Mouse (Mus musculus) ES-E14 (cell line): ENCODE measurements around the gene Reg4. TPM values are rescaled to one million over a fixed set of nuclear protein-coding genes. Genes with fewer than 3 reads are reported as not detected.

Experiments used
- DNase-seq: peaks from one replicate; pipeline ENCODE4 v3.0.0-alpha.2; 2013; ENCODE audit warnings: low read depth, low spot score
- H3K27ac ChIP-seq: 2 replicates; pipeline ENCODE4 v1.5.1; 2012; ENCODE audit warnings: low read depth, mild to moderate bottlenecking, low read length, moderate library complexity, mixed read lengths; ENCODE audit not compliant: poor library complexity, insufficient read depth, severe bottlenecking
- H3K36me3 ChIP-seq: 2 replicates; pipeline ENCODE4 v1.6.1; 2012; ENCODE audit warnings: mild to moderate bottlenecking, low read length, moderate library complexity, mixed read lengths; ENCODE audit not compliant: control insufficient read depth, poor library complexity, insufficient read depth, severe bottlenecking
- H3K4me1 ChIP-seq, 2 experiments: fragments of 150-350 bp in 1 of 2; sonication (generic) in 1 of 2; 2 replicates each; pipeline ENCODE4 v1.6.1; 2012; ENCODE audit warnings: low read length in 2 of 2, mild to moderate bottlenecking in 1 of 2, mixed read lengths in 1 of 2; ENCODE audit not compliant: control insufficient read depth in 2 of 2, insufficient read depth in 2 of 2, poor library complexity in 1 of 2
- H3K4me3 ChIP-seq, 2 experiments: fragments of 150-350 bp in 1 of 2; sonication (generic) in 1 of 2; 2 replicates each; pipeline ENCODE4 v1.5.1; 2012; ENCODE audit warnings: low read length in 2 of 2, low read depth in 1 of 2, mild to moderate bottlenecking in 1 of 2, mixed read lengths in 1 of 2; ENCODE audit not compliant: insufficient read depth in 1 of 2, poor library complexity in 1 of 2, severe bottlenecking in 1 of 2
- H3K9ac ChIP-seq: 2 replicates; pipeline ENCODE4 v1.6.1; 2012; ENCODE audit warnings: low read depth, mild to moderate bottlenecking, low read length, mixed read lengths; ENCODE audit not compliant: poor library complexity, insufficient read depth, severe bottlenecking
- H3K9me3 ChIP-seq: fragments of 150-350 bp; sonication (generic); 2 replicates; pipeline ENCODE4 v1.6.1; 2012; ENCODE audit warnings: low read depth, mild to moderate bottlenecking, low read length; ENCODE audit not compliant: control insufficient read depth, insufficient read depth
- CHD2 ChIP-seq: IDR thresholded peaks from 2 replicates; pipeline ENCODE4 v1.6.1; 2014; ENCODE audit warnings: mild to moderate bottlenecking, low read depth, low read length, inconsistent platforms
- HCFC1 ChIP-seq: IDR thresholded peaks from 2 replicates; pipeline ENCODE4 v1.6.1; 2012; ENCODE audit warnings: low read length, inconsistent platforms, borderline replicate concordance; ENCODE audit not compliant: insufficient read depth
- MAFK ChIP-seq: IDR thresholded peaks from 2 replicates; pipeline ENCODE4 v1.6.1; 2014; ENCODE audit warnings: mild to moderate bottlenecking, low read depth, low read length, inconsistent platforms; ENCODE audit not compliant: insufficient read depth
- ZC3H11A ChIP-seq: IDR thresholded peaks from 2 replicates; pipeline ENCODE4 v1.6.1; 2012; ENCODE audit warnings: low read depth, mild to moderate bottlenecking, inconsistent platforms, low read length, borderline replicate concordance
- ZNF384 ChIP-seq: IDR thresholded peaks from 2 replicates; pipeline ENCODE4 v1.6.1; 2012; ENCODE audit warnings: low read depth, low read length, inconsistent platforms
- in situ Hi-C, 2 experiments: fragments of 600-800 bp; cut with MboI; formaldehyde crosslinking; loops; one replicate each; pipeline ENCODE4 v1.15.1; 2025; ENCODE audit warnings: low sequenced_read_pairs in 2 of 2, inconsistent platforms in 1 of 2; ENCODE audit not compliant: unreplicated experiment in 2 of 2
- total RNA-seq: library from RNA; depleted of rRNA; stranded (reverse); fragments of 300-350 nt; gene quantifications from 2 replicates; pipeline ENCODE4 v1.2.3, GENCODE M21; 2012

Reg4 gene
- total RNA-seq, 1 experiment = not detected

DNA sequence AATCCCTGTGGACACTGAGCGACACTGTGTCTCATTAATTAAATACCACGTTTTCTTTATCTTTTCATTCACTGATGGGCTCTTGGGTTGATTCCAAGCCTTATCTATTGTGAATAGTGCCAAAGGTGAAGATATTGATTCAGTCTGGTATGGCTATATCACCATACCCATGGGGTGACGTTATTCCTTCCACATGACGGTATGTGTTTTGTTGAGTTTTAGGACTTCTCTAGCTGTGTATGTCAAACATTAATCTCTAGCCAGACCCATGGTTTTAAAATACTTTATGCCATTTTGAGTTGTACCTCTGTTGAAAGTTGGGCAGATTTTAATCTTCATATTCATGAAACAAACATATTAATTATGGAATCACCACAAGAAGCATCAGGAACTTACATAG, 12.8 kb upstream of the Reg4 start:
- Histone ChIP-seq H3K9me3 (no peaks in the 10 kb centered on the region), H3K27ac (no peak overlapping the region), H3K9ac (no peak overlapping the region), H3K36me3 (no peaks in the 10 kb centered on the region), H3K4me3 (no peak overlapping the region), H3K4me1 (no peaks in the 10 kb centered on the region)
- no peak for DNase-seq
- in situ Hi-C loops = no loop called here
- TF ChIP-seq HCFC1 (no peak), ZC3H11A (no peak), MAFK (no peak), ZNF384 (no peak), CHD2 (no peak)

DNA sequence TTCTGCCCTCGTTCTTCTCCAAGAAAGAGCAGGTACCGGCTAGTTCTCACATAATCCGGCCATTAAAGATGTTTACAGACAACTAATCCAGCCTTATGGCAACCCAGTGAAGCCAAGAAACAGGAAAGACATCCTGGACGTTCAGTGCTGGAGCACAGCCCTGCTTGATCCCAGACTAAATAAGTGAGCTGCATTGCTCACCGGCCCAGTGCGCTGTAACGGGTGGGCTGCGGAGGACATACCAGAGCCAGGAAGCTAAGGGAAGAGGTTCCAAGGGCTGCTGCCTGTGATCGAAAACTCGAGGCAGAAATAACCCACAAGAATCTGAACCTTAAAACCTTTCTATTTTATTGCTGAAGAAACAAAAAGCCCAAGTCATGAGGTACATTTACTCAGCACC, 11.1 kb upstream of the Reg4 start:
- in situ Hi-C loops = no loop called here
- Histone ChIP-seq H3K4me1 (no peaks in the 10 kb centered on the region), H3K27ac (no peak overlapping the region), H3K9me3 (no peaks in the 10 kb centered on the region), H3K4me3 (no peak overlapping the region), H3K36me3 (no peaks in the 10 kb centered on the region), H3K9ac (no peak overlapping the region)
- DNase-seq = no peak
- TF ChIP-seq MAFK = no peak

DNA sequence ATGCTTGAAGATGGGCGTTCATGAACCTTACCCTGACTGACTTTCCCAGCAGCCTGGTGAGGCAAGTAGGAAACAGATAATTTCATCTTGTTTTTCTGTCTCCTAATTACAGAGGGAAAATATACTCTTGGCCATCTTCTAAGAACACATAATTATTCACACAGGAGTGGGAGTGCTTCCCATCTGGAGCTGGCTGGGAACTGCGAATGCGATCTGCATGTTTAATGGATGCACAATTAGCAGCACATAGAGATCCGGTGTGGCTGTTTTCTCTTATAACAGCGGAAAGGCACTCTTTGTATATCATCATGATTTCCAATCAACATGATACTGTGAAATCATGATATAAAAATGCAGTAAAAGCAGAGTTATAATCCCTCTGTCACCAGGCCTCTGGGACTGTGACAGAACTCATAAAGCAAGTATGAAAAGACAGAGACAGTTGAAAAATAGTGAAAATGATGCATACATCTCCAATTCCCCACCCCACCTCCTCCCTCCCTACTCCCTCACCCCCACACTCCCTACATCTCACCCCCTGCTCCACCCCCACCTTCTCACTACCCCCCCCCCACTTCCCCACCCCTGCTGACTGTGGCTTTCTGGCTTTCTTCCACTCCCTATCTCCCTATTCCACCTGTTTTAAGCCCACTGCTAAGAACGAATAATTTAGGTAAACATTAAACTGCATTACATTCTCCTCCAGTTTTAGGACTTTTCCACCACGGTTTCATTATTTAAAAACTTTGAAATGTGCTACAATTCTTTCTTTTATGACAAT, 10.5 kb upstream of the Reg4 start:
- Histone ChIP-seq H3K4me3 (no peak overlapping the region), H3K9ac (no peak overlapping the region), H3K27ac (no peak overlapping the region), H3K4me1 (no peaks in the 10 kb centered on the region), H3K36me3 (no peaks in the 10 kb centered on the region), H3K9me3 (no peaks in the 10 kb centered on the region)
- TF ChIP-seq CHD2 (no peak), HCFC1 (no peak), MAFK (no peak), ZNF384 (no peak), ZC3H11A (no peak)
- in situ Hi-C loops = no loop called here
- no peak for DNase-seq

DNA sequence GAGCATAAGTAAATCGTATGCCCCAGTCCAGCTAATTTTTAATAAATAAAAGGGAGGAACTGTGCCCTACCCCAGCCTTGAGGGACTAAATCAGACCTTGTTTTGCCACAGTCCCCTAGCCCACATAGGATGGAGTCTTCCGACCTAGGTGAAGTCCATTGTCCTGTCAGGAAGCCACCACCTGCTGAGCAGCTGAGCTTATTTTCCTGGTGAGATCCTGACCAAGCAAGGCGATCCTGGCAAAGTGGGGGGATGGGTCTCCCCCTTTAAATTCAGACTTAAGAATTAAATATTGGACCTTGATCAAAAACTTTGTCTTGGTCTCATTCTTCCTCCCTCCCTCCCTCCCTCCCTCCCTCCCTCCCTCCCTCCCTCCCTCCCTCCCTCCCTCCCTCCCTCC, 5.7 kb upstream of the Reg4 start:
- H3K4me3 ChIP-seq = no peak overlapping the region
- H3K36me3 ChIP-seq = no peaks in the 10 kb centered on the region
- H3K27ac ChIP-seq = no peak overlapping the region
- H3K4me1 ChIP-seq = no peaks in the 10 kb centered on the region
- TF ChIP-seq HCFC1 (no peak), ZNF384 (no peak), CHD2 (no peak), ZC3H11A (no peak), MAFK (no peak)
- no peak overlapping the region for H3K9ac ChIP-seq
- in situ Hi-C loops = no loop called here
- no peak for DNase-seq
- H3K9me3 ChIP-seq = no peaks in the 10 kb centered on the region

DNA sequence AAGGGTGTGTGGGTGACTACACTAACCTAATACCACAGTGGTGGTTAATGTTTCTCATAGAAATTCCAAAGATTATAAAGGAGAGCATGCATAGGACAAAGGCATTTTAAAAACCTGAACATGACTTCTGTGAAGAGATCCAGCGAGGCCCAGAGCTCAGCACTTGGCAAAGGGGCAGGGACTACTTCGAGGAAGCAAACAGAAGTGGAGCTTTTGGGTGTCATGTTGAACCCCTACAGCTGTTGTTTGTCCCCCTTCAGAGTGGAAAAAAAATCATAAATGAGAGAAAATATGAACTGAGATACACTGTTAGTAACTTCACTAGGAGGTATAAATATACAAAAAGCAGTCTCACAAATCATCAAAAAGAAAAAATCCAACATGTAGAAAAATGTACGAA, 1.3 kb downstream of the Reg4 start:
- in situ Hi-C loops = no loop called here
- Histone ChIP-seq H3K36me3 (no peaks in the 10 kb centered on the region), H3K9ac (no peak overlapping the region), H3K9me3 (no peaks in the 10 kb centered on the region), H3K4me3 (no peak overlapping the region), H3K27ac (no peak overlapping the region), H3K4me1 (peaks cover 2 to 4% of the 10 kb centered on the region in 2 experiments; a peak in 2 of 4 replicates)
- no peak for TF ChIP-seq MAFK
- no peak for TF ChIP-seq ZNF384
- TF ChIP-seq ZC3H11A = no peak
- no peak for TF ChIP-seq HCFC1
- no peak for TF ChIP-seq CHD2
- DNase-seq = no peak
